Mouse (Mus musculus) NIH3T3 (cell line): ENCODE measurements at regions not wholly inside any gene's neighbourhood (a gene's known extent, or its start where the extent isn't known, plus 50 kb on each side); places are given as distances from the start of the nearest gene placed in this dataset.

Experiments
- DNase-seq: peaks from one replicate; pipeline ENCODE4 v3.0.0-alpha.2; 2012; ENCODE audit warnings: low read depth

DNA sequence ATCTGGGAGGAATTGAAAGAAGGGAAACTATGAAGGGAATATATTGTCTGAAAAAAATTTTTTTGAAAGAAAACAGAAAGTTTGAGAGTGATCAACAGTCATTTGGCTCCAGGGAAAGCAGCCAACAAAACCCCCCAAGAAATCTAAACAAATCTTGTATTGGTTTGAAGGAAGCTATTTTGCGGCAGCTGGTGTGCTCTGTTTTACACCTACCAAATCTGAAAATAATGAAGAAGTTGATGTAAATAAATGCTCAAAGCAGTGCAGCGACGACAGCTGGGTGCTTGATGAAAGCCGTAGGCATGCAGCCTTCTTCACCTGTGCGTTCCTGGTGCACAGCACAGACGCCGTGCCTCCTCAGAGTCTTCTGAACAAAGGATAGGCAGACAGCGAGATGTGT lies 488.2 kb downstream of the Tmem132b start:
- no peak for DNase-seq

- DNase-seq, result no peak
These were observed 492.3 kb downstream of the Tmem132b start for GRCm38 (mm10) chr5:126023906-126024305.

GRCm38 (mm10) chr5:126034846-126035245 lies 503.3 kb downstream of the Tmem132b start:
- no peak for DNase-seq

- no peak for DNase-seq
These were observed 505.1 kb downstream of the Tmem132b start for GRCm38 (mm10) chr5:126036686-126037085.

DNA sequence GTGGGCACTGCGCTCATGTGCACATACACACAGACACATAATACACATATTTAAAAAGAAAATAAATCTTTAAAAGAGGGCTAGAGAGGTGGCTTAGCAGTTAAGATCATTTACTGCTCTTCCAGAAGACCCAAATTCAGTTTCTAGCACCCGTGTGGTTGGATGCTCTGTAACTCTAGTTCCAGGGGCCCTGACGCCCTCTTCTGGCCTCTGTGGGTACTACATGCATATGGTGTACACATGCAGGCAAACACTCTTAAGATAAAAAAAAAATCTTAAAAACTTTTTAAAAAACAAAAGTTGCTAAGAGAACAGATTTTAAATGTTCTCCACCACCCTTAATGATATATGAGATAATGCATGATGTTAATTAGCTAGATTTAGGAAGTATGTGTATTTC lies 514.2 kb downstream of the Tmem132b start:
- peak; percentile 4 for DNase-seq

GRCm38 (mm10) chr5:126063644-126064043 lies 532.1 kb downstream of the Tmem132b start:
- peak; percentile 2 for DNase-seq

DNA sequence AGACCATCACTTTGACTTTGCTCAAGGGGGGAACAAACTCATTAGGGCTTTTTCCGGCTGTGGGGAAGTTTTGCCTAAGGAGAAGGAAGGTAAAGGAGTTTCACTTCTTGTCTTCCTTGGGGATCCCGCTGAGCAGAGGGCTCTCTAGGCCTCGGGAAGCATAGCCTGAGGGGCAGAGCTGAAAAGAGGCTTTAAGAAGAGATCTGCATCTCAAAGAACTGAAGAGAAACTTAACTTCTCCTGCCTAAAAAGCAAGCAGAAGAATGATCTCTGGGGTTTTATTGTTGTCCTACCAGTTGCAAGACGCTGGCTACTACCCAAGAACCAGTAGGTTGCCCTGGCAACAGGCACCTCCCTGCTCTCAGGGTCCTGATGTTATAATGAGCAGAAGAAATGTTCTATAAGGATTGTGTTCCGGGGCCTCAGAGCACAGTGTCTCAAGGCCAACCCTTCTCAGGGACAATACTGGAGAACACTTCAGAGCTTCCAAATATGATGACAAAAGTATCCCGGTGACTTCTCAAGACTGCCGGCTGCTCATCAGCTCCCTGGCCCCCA lies 547.8 kb downstream of the Tmem132b start:
- no peak for DNase-seq

- no peak for DNase-seq
These were observed 556.8 kb downstream of the Tmem132b start for GRCm38 (mm10) chr5:126088251-126088914.

- DNase-seq, result peak; percentile 8
These were observed 561.6 kb downstream of the Tmem132b start for GRCm38 (mm10) chr5:126093196-126093595.

GRCm38 (mm10) chr5:126096616-126097261 lies 565.2 kb downstream of the Tmem132b start:
- peak; percentile 3 for DNase-seq

DNA sequence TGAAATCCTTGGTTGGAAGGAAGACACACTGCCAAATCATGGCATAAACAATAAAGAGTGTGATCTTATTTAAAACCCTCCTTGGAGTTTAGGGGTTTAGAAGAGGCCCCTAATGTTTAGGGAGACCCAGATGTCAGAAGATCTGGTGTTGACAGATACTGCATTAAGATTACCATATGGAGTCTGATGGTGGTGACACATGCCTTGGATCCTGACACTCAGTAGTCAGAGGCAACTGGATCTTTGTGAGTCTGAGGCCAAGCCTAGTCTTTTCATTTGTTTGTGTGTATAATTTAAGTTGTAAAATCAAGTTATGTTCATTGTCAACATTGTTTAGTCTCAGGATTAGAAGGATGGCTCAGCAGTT lies 565.7 kb downstream of the Tmem132b start:
- DNase-seq, result no peak

- DNase-seq, result no peak
These were observed 566.9 kb downstream of the Tmem132b start for GRCm38 (mm10) chr5:126098433-126098832.

DNA sequence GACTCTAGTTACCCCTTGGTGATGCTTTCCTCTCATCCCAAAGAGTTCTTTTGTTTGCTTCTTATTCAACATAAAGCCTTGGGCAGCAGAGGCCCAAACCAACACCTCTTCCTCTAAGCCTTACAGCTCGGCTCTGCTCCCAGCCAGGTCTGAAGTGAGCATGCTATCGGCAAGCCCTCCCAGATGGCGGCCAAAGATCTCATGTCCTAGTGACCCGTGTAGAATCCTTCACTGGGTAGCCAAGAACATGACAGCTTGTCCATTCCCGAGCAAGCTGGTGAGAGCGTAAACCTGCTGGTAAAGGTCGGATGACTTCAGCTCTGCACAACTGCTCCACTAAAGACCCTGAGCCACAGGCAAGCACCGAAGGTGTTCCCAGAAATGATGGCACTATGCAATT lies 568.4 kb downstream of the Tmem132b start:
- no peak for DNase-seq

- DNase-seq, result no peak
These were observed 572.9 kb downstream of the Tmem132b start for GRCm38 (mm10) chr5:126104464-126104863.

DNA sequence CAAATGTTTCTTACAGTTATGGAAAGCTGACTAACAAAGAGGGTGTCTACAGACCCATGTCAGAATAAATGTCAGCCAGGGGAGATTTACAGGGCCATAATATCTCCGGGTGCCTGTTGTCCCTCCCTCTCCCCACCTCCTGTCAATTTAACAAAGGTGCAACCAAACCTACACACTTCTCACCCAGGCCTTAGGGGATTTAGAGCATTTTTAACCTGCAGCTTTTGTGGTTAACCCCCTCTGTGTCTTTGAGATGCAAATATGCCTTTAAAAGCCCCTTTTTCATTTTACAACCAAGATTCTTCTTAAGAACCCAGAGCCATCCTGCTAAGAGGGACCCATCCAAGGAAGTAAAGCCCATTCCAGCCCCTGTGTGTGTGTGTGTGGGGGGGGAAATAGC lies 573.3 kb downstream of the Tmem132b start:
- no peak for DNase-seq

DNA sequence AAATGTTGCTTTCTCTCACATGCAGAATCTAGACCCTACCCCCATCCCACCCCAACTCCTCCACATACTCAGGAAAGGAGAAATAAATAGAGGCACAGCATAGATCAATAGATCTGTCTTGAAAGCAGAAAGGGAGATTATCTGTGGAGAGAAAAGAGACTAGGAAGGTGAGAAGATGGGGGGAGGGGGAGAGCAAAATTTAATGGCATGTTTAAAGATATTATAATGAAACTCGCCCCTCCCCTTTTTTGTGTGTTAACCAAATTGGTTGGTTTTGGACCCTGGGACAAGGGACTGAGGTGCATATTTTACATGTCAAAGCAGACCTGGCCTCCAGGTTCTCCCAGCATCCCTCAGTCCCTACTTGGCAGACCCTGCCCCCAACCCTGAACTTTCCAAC lies 573.9 kb downstream of the Tmem132b start:
- no peak for DNase-seq

GRCm38 (mm10) chr5:126107020-126107419 lies 575.4 kb downstream of the Tmem132b start:
- DNase-seq, result no peak

DNA sequence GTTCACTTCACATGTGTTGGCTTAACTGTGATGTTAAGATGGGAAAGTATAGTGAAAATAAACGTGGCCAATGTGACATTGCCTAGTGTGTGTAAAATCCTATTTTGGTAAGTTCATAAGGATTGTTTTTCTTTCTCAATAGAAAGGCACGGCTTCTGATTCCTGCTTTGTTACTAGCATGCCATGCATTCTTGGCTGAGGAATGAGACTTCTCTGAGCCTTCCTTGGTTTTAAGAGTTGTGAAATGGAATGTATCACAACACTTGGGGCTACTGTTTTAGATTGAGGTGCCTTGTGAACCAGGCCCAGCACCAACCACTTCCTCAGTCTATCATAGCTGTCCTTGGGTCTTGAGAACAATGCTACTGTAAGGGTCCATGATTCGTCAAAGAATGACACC lies 577.3 kb downstream of the Tmem132b start:
- DNase-seq, result no peak

GRCm38 (mm10) chr5:126117291-126117690 lies 585.7 kb downstream of the Tmem132b start:
- DNase-seq, result no peak

DNA sequence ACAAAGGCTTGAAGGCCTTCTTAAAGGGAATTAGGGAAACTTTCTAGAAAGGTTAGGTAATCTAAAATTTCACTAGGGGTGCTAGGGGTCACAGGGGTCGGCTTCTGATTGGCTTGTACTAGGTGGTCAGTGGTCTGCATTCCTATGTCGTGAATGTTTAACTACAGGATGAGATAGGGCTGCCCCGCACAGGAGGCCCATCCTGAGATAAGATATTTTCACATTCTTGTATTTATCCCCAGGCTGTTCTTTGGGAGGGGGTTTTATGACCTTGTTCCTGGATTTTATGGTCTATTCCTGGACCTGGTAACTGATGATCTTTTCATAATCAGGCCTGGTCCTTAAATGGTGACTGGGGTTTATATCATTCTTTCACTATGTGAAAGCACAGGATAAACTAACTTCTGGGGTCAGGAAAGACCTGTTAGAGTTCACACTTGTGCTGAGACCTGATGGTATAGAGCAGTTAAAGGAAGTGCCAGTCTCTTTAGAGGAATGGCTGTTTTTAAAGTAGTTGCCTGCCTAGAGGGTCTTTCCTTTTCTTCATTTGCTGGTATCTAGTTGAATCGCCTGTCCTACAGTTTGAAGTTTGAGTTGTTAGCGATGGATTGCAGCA lies 586.4 kb downstream of the Tmem132b start:
- no peak for DNase-seq

DNA sequence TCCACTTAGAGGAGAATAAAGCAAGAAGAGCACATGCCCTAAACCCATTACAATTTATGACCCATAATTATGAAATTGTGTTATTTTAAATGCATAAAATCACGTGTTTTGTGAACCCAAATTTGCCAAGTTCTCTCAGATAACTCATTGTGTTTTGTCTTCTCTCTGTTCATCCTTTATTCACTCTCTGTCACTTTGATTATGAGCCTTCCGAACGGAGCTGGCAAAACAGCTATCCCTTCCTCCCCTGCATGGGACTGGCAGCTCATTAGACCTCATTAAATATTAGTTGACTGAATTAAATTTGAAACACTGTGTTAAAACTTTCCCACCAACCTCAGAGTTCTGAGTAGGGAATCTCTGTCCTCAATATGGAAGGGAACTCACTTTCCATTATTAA lies 587.2 kb downstream of the Tmem132b start:
- DNase-seq, result no peak

DNA sequence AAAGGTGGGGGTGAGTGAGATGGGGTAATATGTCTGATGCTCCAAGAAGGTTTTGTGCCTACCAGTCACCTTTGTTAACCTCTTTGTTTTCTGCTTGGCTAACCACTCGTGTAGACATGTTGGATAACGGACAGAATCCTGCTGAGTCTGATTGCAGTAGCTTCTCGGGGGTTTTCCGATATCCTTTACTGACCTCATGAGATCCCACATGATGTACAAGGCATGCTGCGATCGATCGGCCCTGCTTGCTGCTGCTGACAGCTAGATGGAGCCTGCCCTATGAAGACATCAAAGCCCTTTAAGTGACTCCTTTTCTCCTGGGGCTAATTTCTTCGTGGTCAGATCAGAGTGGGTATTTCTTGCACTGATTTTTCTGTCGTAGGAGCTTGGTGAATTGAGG lies 591.6 kb downstream of the Tmem132b start:
- DNase-seq, result no peak

- no peak for DNase-seq
These were observed 595.9 kb downstream of the Tmem132b start for GRCm38 (mm10) chr5:126127486-126127885.
